Mouse (Mus musculus): ENCODE results near the gene Blm.

Blm gene

DNA sequence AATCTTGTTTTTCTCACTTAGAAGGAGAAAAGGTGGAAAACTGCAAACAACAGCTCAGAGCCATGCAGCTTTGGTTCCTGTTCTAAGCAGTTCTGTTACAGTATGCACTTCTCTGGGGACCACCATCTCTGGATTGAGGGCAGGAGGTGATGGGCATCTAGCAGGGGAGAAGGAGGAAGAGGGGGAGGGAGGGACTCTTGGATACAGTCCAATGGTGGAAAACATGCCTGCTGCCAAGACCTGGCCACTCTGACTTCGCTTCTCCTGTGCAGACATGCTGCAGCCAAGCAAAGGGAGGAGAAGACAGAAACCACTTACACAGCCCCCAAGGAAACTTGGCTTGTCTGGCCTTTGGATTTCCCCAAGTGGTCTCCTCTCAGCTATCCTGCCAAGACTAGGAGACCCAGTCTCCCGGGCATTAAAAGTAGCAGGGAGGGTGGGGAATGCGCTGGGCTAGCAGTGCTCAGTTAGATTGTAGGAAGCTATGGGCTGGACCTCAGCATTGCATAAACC, 77.0 kb downstream of the Blm start:
- no peak for DNase-seq

DNA sequence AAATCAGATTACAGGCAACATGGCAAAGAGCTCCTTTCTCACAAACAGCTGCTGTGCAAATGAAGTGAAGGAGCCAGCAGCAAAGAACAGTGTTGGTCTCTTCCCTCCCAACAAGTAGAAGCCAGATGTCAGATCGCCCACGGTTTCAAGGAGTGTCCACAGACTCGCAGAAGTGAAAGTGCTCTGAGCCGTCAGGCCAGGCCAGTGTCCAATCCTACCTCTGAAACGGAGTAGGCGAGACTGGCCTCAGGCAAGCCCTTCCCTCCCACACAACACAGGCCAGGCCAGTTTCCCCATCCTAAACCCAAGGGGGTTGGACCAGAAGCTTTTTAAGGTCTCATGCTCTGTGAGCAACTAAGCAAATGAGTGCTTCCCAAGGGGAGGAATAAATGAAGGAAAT, 77.7 kb downstream of the Blm start:
- no peak for DNase-seq

DNA sequence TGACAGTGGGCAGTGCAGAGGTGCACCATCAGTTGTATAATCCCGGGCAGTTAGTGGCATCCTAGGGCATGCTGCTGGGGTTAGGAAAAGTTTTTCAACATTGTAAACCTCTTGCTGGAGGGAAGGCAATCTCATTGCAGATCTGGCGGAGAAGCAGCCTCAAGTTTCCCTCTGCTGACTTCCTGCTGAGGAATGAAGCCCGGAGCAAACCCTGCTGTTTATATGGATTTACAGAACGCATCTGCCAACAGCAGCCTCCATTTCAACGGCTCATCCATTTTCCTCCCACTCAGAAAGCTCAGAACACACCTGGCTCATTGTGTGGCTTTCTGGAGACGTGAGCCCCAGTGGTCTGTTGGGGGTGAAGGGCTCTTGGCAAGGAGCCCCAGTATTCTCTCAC, 78.6 kb downstream of the Blm start:
- no peak for DNase-seq

DNA sequence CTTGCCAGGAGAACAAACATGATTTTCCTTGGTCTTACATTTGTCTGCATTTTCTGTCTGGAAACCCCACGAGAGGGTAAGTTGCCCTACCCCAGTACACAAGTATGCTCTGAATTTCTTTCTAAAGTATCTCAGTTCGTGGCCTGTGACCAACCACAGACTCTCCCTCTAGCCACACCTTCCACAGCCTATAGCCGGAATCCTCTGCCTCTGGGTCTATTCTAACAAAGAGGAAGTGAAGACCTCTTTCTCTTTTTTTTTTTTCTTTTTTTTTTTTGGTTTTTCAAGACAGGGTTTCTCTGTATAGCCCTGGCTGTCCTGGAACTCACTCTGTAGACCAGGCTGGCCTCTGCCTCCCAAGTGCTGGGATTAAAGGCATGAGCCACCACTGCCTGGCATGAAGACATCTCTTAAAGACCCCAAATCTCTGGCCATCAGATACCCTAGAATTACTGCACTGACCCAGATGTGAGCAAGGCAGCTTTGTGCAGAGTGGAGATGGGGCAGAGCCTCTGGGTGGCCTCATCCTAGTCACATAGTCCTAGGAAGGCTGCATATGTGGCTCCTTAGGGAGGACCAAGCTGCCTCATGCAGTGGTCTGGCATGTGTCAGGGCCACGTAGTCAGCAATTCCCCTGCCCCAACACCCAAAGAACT, 79.3 kb downstream of the Blm start:
- DNase-seq: no peak

DNA sequence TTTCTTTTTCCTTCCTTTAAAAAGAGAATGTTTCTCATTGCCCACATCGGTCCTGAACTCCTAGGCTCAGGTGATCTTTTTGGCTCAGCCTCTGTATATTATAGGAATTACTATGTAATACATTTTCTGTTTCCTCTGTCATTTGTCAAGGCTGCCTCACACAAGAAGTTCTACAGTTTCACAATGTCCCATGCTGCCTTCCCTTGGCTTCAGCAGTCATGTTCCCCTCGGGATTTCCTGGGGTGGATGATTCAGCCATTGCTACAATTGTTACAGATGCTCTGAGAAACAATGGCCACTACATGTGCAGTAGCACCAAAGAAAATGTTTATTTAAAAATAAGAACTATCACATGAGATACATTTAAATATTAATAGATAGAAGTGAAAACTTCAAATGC, 80.1 kb downstream of the Blm start:
- no peak for DNase-seq

DNA sequence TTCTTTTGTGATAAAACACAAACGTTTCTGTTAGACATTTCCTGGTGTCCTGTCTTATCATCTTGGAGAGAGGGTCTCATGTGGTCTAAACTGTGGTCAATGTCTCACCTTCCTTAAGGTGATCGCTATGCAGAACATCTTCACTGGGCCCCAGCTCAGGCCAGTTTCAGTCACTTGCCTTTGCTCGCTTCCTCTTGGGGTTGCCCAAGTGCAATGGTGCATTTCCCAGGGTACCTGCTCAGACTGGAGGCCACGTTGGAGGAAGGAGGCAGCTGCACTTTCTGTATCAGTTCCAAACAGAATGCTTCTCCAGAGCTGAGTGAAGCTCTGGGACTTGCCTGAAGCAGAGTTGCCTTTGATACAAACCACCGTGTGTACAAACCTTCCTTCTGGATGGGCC, 80.9 kb downstream of the Blm start:
- no peak for DNase-seq

DNA sequence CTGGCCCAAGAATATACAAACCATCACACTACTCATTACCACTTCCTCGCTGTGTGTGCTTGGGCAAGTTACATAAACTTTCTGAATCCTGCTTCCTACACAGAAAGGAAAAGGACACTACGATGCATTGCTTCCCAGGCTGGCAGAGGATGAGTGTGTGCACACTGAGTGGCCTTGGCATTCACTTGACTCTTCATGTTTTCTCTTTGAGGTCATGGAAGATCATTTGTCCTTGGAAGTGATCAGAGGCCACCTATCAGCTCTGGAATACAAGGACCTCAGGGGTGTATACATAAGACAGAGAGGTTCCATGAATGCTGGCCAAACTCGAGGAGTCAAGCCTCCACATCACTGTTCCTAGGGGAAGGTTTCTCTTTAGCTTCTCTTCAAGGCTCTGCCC, 81.8 kb downstream of the Blm start:
- DNase-seq: no peak

DNA sequence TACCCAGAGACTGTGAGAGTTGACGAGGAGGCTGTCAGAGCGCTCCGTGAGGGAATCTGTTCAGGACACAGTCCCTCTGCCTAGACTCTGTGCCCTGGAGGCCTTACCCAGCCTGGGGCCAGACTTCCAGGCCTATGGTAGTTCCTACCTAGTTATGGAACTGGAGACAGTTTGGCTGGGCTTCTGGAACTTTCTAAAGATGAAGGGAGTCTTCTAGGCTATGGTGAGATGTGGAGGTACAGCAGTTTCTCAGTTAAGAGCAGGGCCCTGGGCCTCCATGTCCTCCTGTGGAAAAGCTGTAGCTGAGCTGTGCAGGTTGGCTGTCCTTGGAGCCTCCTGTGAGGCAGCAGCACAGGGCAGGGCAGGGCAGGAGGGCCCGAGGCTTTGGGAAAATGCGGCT, 82.7 kb downstream of the Blm start:
- no peak for DNase-seq

DNA sequence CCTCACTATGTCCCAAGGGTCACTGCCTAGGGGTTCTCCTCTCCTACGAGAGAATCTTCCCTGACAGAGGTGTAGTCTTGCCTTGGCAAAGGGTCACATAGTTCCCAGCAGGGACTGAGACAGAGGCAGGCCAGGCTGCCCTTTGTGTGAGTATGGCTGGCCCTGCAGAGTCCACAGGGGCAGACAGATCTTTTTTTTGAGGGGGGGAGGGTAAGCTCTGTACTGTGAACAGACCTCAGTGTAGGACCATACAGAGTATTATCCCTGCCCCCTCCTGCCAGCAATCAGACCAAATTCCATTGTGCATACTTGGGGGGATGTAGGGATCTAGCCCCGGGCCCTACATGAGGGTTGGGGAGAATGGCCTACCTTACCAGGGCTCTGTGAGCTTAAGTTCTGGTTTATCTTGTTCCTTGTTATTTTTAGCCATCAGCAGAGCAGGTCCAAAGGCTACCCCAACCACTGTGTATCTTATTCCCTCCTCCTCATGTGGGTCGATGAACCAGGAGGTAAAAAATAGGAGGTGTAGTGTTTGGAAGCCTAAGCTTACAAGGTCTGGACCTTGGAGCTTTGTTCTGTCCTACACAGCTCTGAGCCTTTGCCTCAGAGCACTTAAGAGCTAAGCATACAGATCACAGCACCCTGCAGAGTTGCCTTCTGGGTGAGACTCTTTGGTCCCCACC, 83.2 kb downstream of the Blm start:
- no peak for DNase-seq

DNA sequence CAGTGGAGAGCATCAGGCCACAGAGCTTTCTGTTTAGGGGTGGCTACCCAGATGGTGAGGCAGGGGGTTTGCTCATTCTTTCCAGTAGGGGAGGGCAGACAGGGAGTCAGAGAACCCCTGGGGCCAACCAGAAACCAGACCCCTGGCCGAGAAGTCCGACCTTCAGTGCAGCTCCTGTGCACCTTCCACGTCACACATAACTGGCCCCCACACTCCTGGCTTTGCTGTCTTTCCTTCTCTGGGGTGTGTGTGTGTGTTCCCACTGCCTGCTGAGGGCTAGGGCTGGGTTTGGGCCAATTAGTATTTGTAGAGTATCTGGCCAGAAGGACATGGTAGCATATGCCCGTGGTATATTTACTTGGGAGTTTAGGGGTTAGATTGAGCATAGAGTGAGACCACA, 84.6 kb downstream of the Blm start:
- no peak for DNase-seq

DNA sequence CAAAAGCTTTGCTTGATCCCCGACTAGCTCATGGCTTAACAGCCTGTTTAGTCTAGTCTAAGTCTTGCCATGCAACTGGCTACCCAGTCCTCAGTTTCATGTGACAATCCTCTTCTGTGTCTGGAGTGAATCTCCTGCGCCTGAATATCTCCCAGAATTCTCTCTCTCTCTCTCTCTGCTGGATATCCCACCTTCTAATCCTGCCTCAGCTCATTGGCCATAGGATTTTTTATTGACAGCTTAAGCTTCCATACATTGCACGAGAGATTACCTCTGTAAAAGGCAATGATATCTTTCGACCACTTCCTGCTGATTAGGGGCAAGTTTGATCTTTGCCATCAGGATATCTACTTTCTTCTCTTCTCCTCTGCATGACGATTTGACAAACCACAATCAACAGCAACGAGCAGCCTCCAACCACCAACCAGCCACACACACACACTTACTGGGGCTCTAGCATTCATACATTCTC, 85.3 kb downstream of the Blm start:
- DNase-seq: no peak

DNA sequence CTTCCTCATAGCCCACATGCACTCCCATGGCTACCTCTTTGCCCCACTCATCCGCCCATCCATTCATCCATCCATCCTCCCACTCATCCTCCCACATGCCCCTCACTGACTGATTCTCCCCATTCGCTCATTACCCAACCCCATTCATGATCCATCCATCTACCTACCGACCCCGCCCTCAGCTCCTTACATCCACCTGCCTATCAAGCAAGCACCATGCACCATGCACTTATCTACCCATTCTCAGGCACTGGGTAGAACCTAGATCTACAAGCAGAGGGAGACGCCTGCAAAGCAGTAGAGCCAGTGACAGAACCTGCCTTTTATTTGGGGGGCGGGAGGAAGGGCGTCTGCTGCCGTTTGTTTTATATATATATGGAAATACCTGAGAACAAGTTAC, 87.6 kb downstream of the Blm start:
- no peak for DNase-seq

DNA sequence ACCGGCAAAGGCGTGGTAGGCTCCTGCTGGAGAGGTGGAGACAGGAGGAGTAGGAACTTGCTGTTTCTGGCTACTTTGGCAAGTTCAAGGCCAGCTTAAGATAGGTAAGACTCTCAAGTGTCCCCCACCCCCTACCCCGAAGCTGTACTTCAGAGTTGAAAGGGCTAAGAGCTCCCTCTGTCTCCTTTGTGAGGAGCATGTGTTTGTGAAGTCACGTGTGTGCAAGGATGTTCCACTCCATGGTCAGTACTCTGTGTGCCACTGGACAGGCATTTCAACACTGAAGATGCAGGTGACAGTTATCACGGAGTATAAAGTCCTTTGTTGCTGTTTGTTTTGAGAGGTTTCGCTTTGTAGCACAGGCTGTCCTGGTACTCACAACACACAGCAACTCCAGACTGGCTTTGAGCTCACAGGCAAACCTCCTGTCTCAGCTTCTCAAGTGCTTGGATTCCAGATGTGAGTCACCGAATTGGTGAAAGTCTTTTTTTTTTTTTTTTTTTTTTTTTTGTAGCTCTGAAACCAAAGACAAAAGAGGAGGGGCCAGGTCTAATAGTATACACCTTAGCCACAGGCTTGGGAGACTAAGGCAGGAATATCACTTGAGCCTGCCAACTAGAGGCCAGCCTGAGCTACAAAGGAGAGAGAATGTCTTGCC, 88.6 kb downstream of the Blm start:
- DNase-seq: no peak

DNA sequence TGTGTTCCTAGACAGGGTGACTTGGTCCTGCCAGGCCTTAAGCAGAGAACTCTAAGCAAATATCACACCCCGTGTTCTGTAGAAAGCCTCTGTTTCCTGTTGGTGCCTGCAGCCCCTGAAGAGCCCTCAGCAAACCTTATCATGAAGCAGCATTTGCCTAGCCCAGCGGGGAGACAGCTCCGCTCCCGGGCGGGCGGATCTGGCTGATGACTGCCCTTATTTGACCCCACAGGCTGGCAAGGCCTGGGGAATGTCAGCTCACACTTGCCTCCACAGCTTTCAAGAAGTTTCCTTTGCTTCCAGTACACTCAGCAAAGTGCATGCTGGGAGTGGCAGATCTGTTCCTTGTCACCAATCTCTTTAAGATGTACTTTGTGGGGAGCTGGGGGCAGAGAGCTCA, 89.4 kb downstream of the Blm start:
- no peak for DNase-seq

DNA sequence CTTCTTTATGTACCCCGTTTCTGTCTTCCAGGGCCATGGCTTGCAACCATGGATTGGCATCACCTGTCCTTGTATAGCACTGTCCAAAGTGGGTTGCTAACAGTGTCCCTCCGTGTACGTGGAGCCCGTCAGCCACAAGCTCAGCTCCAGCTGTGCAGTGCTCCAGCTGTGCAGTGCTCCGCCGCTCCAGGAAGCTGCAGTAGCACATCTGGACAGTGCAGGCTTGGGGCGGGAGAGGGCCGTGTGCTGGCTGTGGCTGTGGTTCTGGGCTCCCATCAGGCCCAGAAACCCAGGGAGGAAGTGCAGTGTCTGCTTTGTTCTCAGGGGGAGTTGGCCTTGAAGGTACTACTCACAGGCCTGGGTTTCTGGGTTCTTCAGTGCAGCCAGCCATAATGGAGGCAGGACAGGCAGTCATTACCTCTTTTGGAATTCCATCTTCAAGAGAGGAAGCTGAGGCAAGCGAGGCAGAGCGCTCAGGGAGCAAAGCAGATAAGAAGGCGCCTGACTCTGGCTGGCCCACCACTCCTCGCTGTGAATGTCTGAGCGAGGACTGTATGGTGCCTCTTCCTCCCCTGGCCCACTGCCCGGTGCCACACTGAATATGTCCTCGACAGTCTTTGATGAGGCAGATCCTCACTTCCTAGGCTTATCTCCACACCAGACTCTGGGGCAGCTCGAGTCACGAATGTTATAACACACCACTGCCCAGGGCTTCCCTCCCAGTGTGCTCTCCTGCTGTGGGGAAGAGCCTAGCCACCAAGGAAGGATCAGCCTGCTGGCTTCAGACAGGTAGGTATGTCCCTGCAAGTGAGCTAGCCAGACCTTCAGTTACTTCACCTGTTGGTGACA, 90.3 kb downstream of the Blm start:
- DNase-seq: no peak

DNA sequence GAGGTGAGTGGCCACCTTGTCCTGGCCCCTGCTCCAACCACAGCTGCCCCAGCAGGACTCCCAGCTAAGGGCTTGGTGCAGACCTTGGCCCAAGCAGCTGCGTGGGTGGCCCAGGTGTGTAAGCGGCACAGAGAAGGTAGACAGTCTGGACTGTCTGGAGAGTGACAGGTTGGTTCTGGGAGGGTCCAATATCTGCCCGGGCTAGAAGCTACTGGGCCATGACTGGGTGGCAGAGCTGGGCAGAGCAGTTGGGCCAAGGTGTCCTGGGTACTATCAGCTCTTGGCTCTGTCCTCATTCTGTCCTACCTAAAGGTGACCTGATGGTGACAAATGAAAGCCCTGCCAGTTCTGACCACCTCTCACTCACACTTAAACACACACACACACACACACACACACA, 91.8 kb downstream of the Blm start:
- no peak for DNase-seq

DNA sequence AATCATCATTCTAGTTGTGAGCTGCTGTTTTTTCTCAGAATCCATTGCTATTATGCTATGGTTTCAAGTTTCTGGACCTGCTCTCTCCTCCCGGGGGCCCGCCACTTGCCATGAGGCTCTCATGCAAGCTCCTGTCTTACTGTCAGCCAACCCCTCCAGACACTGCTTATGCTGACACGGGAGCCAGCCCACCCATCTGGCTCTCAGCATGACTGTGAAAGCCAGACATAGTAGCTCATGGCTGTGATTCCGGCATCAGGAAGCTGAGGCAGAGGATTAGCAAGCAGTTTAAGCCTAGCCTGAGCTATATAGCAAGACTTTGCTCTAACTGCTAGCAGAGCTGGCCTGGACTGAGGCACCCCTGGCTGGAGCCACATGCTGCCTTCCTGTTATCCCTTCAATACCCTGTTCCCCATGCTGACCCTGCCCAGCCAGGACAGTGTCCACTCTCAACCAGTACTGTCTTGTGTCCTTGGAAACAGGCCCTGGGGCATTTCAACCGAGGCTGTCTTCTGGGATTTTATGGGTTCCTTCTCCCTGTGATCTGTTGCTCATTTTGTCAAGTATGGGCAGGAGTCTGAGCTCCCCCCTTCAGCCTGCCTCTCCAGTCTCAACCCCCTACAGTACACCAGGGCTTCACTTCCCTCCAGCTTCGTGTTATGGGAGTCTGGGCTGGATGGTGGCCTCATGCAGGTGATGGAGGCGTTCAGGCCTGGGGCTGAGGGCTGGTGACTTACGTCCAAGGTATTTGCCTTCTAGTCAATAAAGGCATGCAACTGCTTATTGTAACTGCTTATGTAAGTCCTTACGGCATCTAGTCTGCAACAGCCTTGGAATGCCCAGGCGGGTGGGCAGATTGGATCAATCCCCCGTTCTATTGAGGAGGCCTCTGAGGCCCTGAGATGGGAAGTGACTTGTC, 92.7 kb downstream of the Blm start:
- no peak for DNase-seq

DNA sequence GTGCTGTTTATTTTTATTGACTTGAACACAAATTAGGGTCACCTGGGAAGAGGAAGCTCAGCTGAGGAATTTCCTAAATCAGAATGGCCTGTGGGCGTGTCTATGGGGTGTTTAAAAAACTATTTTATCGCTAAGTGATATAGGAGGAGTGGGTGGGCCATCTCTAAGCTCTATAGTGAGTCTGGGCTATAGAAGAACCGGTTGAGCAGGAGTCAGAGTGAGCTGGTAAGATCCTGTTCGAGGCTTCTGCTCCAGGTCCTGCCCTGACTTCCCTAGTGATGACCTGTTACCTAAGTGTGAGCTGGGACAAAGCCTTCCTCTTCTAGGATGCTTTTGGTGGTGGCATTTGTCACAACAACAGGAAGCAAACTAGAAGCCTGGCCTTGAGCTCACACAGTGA, 94.2 kb downstream of the Blm start:
- DNase-seq: no peak

DNA sequence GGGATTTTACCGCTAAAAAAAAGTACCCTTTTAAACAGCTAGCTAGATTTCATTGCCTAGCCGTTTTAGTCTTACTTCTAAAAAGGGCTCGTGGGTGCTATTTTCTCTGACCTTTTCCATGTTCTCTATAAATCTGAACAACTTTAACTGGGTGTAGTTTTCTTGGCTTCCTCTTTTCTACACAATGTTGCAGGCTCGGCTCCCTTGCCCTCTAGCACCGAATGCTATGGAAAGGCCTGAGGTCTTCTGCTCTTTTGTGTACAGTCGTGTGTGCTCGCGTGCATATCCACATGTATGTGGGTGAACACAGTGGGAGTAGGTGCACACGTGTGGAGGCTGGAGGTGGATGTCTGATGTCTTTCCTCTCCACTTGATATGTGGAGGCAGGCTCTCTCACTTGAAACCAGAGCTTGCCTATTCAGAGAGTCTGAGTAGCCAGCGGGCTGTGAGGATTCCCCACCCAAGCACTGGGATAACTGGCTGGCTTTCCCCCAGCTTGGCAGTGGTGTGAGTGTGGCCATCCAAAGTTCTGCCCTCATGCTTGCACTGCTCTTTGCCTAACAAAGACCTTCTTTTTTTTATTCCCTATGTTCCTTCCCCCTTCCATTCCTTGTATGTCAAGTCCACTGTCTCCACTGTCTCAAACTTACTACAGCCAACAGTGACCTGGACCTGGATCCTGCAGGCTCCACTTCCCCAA, 95.0 kb downstream of the Blm start:
- DNase-seq: no peak

DNA sequence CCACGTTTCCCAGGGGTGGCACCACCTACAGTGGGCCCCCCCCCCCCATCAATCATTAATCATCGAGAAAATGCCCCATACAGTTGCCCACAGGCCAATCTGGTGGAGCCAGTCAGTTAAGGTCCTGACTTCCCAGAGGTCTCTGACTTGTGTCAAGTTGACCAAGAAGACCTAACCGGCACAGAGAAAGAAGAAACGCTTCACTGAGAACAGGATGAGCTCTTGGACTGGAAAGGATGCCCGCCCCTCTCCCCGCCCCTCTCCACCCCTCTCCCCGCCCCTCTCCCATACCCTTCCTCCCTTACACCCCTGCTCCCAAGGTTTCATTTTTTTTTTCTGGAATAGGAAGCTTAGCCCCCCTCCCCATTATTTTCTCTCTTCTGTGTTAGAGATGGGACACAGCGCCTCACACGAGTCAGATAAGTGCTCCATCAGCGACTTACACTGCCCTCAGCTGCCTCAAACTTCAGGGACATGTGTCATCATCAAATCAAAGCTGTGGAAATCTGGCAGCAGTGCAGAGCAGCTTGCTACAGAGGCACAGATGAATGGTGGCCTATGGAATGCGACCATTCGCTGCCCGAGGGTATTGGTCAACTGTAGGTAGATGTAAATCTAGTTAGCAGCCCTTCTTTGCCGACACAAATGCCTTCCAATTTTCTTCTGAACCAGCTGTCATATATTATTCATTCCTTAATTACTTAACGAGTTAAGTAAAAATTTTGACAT, 95.7 kb downstream of the Blm start:
- DNase-seq: no peak

DNA sequence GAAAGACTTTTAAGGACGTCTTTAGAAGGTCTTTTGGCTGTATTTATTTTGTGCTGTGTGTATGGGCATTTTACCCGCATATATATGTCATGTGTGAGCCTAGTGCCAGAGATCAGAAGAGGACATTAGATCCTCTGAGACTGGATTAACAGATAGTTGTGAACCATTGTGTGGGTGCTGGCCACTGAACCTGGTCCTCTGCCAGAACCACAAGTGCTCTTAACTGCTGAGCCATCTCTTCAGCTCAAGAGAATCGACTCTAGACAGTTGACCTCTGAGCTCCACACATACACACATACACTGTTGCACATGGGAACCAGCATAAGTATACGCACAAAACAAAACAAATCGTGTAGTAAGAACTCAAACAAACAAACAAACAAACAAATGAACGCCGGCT, 98.3 kb downstream of the Blm start:
- no peak for DNase-seq

Measured in cerebellum, adult 11-12 months (tissue).